Mouse (Mus musculus) heart, embryonic 12.5 days (tissue): ENCODE data around the gene Cidec. TPM values are rescaled to one million over a fixed set of nuclear protein-coding genes. Genes with fewer than 3 reads are reported as not detected.

Experiments
- ATAC-seq: fragments of 200-750 bp; cut with Nextera tagmentation; 2 replicates; pipeline ENCODE4 v1.8.0; 2017; ENCODE audit warnings: moderate TSS enrichment, moderate library complexity; ENCODE audit not compliant: insufficient number of reproducible peaks, low FRiP score
- H3K27ac ChIP-seq: fragments of 300-500 bp; sonication (generic); 2 replicates; pipeline ENCODE4 v1.5.1; 2016; ENCODE audit warnings: mild to moderate bottlenecking, moderate library complexity; ENCODE audit not compliant: poor library complexity, severe bottlenecking
- H3K27me3 ChIP-seq: fragments of 300-500 bp; sonication (generic); replicated peaks from 2 replicates; pipeline ENCODE4 v1.6.1; 2016; ENCODE audit warnings: mild to moderate bottlenecking, moderate library complexity
- H3K36me3 ChIP-seq: fragments of 300-500 bp; sonication (generic); 2 replicates; pipeline ENCODE4 v1.6.1; 2016; ENCODE audit warnings: mild to moderate bottlenecking, moderate library complexity
- H3K4me1 ChIP-seq: fragments of 300-500 bp; sonication (generic); replicated peaks from 2 replicates; pipeline ENCODE4 v1.6.1; 2016; ENCODE audit warnings: mild to moderate bottlenecking
- H3K4me2 ChIP-seq: fragments of 300-500 bp; sonication (generic); 2 replicates; pipeline ENCODE4 v1.6.1; 2016; ENCODE audit warnings: mild to moderate bottlenecking, moderate library complexity
- H3K4me3 ChIP-seq: fragments of 300-500 bp; sonication (generic); 2 replicates; pipeline ENCODE4 v1.5.1; 2016; ENCODE audit warnings: mild to moderate bottlenecking
- H3K9ac ChIP-seq: fragments of 300-500 bp; sonication (generic); 2 replicates; pipeline ENCODE4 v1.6.1; 2016; ENCODE audit warnings: mild to moderate bottlenecking, moderate library complexity
- H3K9me3 ChIP-seq: fragments of 300-500 bp; sonication (generic); replicated peaks from 2 replicates; pipeline ENCODE4 v1.6.1; 2016; ENCODE audit warnings: mild to moderate bottlenecking, moderate library complexity
- WGBS: fragments of 180-500 bp; shearing (Covaris S2); methylation state at CpG from one replicate; pipeline ENCODE4 v1.1.7; 2016; 5-methylcytosine and 5-hydroxymethylcytosine counted together
- microRNA-seq: library from miRNA; unstranded; fragments of <30 nt; microRNA quantifications from one replicate; pipeline ENCODE4, GENCODE M21; 2017
- polyA plus RNA-seq: library from polyadenylated mRNA; unstranded; fragments of >200 nt; fragmentation: Nextera tagmentation; extraction: Ambion mirVana; gene quantifications from 2 replicates; pipeline ENCODE4 v1.2.1, GENCODE M21; 2016

Cidec gene
- polyA plus RNA-seq, 1 experiment from 2014 or later = not detected

GRCm38 (mm10) chr6:113388960-113389359 is 46.6 kb downstream of the Cidec start, which contains the start of gene Ttll3:
Ttll3 (plus strand) TSS chr6:113389260.
- no peak for ATAC-seq
- H3K9me3 ChIP-seq = no peaks in the 10 kb centered on the region

GRCm38 (mm10) chr6:113386025-113386424 is 49.5 kb downstream of the Cidec start:
- H3K4me3 ChIP-seq = no peak overlapping the region
- WGBS = 85% methylated on average over 3 of the region's 3 CpGs
- H3K27me3 ChIP-seq = no peaks in the 10 kb centered on the region
- no peak overlapping the region for H3K27ac ChIP-seq
- peaks cover 95% of the 10 kb centered on the region for H3K36me3 ChIP-seq
- H3K4me1 ChIP-seq = 0 out of 2 replicates have a peak, but pooled peaks cover 2% of the 10 kb centered on the region
- H3K4me2 ChIP-seq = no peak overlapping the region
- ATAC-seq = no peak
- no peaks in the 10 kb centered on the region for H3K9me3 ChIP-seq
- H3K9ac ChIP-seq = no peak overlapping the region

More at GRCm38 (mm10) chr6:113388960-113389359, 46.6 kb downstream of the Cidec start, which contains the start of gene Ttll3:
- 77% methylated on average over 8 of the region's 8 CpGs for WGBS
- H3K27me3 ChIP-seq = no peaks in the 10 kb centered on the region
- peaks cover 69% of the 10 kb centered on the region for H3K36me3 ChIP-seq
- H3K4me2 ChIP-seq = no peak within 1 kb of the TSS
- H3K4me1 ChIP-seq = peaks cover 21% of the 10 kb centered on the region
- H3K9ac ChIP-seq = no peak within 1 kb of the TSS
- no peak within 1 kb of the TSS for H3K27ac ChIP-seq
- no peak within 1 kb of the TSS for H3K4me3 ChIP-seq

- no peak for ATAC-seq
- 62% methylated on average over 11 of the region's 11 CpGs for WGBS
Measured at GRCm38 (mm10) chr6:113385160-113385714, 50.3 kb downstream of the Cidec start.

DNA sequence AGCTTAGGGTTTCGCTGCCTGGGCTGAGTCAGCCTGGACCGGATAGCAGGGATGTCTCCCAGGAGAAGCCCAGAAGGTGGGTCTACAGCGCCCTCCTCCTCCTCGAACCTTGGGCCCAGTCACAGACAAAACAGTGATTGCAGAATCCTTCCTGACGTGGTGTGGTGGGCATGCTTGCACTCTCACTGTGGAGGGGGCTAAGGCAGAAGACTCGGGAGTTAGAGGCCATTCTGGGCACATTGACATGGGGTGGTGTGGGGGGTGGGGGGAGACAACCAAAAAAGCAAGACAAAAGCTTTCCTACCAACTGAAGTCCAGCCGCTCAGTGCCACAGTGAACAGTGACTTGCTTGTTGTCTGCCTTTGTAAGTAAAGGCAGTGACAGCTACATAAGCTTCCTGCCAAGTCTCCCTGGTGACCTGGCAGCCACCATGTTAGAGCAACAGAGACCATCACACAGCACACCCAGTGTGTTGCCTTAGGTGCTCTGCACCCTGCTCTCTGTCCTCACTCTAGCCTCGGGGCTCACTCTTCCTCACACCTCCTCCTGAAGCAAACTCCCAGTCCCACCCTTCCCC is 51.1 kb downstream of the Cidec start:
- ATAC-seq = no peak
- Histone ChIP-seq H3K4me3 (no peak overlapping the region), H3K4me2 (no peak overlapping the region), H3K4me1 (peaks cover 7% of the 10 kb centered on the region), H3K9me3 (no peaks in the 10 kb centered on the region), H3K27ac (no peak overlapping the region), H3K36me3 (peaks cover 90% of the 10 kb centered on the region), H3K27me3 (no peaks in the 10 kb centered on the region), H3K9ac (no peak overlapping the region)
- WGBS = 92% methylated on average over 8 of the region's 8 CpGs

More at GRCm38 (mm10) chr6:113385160-113385714, 50.3 kb downstream of the Cidec start:
- no peaks in the 10 kb centered on the region for H3K9me3 ChIP-seq
- peaks cover 96% of the 10 kb centered on the region for H3K36me3 ChIP-seq
- H3K4me1 ChIP-seq = peaks cover 2% of the 10 kb centered on the region; the same call in 1 of the 2 replicates
- no peaks in the 10 kb centered on the region for H3K27me3 ChIP-seq
- no peak overlapping the region for H3K9ac ChIP-seq
- no peak overlapping the region for H3K4me3 ChIP-seq
- H3K27ac ChIP-seq = no peak overlapping the region
- no peak overlapping the region for H3K4me2 ChIP-seq

GRCm38 (mm10) chr6:113380480-113380879 is 55.1 kb downstream of the Cidec start:
- Histone ChIP-seq H3K27me3 (no peaks in the 10 kb centered on the region), H3K27ac (no peak overlapping the region), H3K4me1 (peaks cover 23% of the 10 kb centered on the region), H3K4me2 (no peak overlapping the region), H3K9me3 (no peaks in the 10 kb centered on the region), H3K4me3 (no peak overlapping the region), H3K36me3 (peaks cover 56% of the 10 kb centered on the region), H3K9ac (0 out of 2 replicates have a peak overlapping the region, but pooled peaks have one; percentile 14)
- ATAC-seq = no peak
- WGBS = 89% methylated on average over 11 of the region's 11 CpGs

DNA sequence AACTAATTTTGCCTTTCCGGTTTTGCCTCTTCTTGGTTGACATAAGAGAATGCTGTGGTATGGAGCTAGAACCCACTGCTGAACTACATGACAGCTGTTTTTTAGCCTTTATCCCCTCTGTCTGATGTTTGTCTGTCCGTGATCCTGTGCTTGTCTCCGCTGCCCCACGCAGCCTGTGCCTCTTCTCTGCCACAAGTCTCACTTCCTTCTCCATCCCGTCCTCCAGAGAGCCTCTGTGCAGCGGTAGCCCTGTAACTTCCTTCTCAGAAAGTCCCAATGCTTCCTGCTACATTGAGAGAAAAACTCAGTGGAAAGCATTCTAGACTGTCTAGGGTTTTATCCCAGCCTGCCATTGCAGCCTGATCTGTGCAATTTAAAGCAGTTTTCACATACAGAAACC is 56.3 kb downstream of the Cidec start:
- Histone ChIP-seq H3K9me3 (no peaks in the 10 kb centered on the region), H3K9ac (peak overlapping the region; percentile 93), H3K36me3 (peaks cover 56% of the 10 kb centered on the region), H3K4me1 (peaks cover 21% of the 10 kb centered on the region), H3K27ac (no peak overlapping the region), H3K27me3 (no peaks in the 10 kb centered on the region), H3K4me3 (peak overlapping the region; percentile 91), H3K4me2 (peak overlapping the region; percentile 88)
- ATAC-seq = no peak
- WGBS = 72% methylated on average over 6 of the region's 6 CpGs

DNA sequence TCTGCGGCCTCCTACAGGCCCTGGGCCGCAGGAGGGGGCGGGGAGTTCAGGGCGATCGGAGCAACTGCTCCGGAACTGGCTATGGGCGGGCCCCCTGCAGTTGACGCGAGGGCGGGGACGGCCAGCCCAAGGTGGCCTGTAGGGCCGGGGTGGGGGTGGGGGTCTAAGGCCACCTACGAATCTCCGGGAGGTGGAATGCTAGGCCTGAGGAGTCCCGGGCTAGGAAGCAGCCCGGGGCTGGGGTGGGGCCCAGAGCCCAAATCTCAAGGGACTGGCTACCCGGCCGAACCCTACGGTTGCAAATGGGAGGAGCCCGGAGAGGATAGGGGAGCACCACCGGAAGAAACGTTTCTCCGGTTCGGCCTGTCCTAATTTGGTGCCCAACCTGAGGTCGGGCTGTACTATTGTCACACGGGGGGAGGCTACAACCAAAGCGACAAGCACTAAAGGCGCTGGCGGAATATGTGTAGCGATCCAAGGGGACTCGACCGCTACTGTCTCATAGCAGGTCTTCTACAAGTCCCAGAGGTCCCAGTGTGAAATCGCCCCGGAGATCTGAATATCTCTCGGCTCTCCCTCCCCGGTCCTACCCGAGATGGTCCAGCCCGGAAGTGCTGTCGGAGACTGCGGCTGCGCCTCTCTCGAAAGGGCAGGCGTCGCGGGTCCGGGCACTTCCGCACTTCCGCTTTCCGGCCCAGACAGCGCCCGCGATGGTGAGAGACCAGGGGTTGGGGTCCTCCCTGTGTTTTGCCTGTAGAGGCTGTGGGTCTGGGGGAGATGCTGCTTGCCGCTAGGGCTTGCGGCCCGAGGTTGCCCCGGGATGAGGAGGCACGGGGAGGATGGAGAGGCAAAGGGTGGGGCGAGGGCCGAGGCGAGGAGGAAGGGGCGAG is 57.8 kb downstream of the Cidec start, which contains the start of the genes Tada3 and Arpc4:
Gene Tada3 (minus strand): TSS at position 388 of the 890 bp plus-strand sequence.
Gene Arpc4 (plus strand): TSS at position 620 of the 890 bp plus-strand sequence.
- Histone ChIP-seq H3K27ac (peak within 1 kb of the TSS; percentile 94), H3K36me3 (peaks cover 57% of the 10 kb centered on the region), H3K27me3 (no peaks in the 10 kb centered on the region), H3K4me2 (peak within 1 kb of the TSS; percentile 88), H3K4me3 (peak within 1 kb of the TSS; percentile 91), H3K4me1 (peaks cover 21% of the 10 kb centered on the region), H3K9ac (peak within 1 kb of the TSS; percentile 93), H3K9me3 (no peaks in the 10 kb centered on the region)
- WGBS = under 1% methylated on average over 61 of the region's 61 CpGs
- ATAC-seq = peak; percentile 94

DNA sequence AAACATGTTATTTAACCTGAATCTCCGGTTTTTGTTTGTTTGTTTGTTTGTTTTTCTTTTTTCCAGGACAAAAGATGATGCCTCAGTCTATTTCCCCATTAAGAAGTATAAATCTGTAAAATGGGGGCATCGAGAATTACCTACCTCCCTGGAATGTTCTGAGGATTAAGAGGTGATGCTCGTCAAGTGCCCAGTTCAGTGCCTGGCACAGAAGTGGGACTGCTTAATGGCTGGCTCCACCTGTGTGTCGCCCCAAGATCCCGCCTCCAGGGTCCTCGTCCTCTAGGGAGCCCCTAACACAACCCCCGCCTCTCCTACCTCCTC is 58.4 kb downstream of the Cidec start:
- Histone ChIP-seq H3K9me3 (no peaks in the 10 kb centered on the region), H3K4me2 (peak overlapping the region; percentile 88), H3K4me1 (peaks cover 21% of the 10 kb centered on the region), H3K9ac (peak overlapping the region; percentile 93), H3K27ac (peak overlapping the region; percentile 94), H3K36me3 (peaks cover 59% of the 10 kb centered on the region), H3K4me3 (peak overlapping the region; percentile 91), H3K27me3 (no peaks in the 10 kb centered on the region)
- ATAC-seq = no peak
- 7% methylated on average over 7 of the region's 7 CpGs for WGBS

Small RNA genes lying within 50 kb of the gene (microRNA-seq; reads per million reads assigned to microRNA genes)
- gene Gm24387 = not detected

Other genes with a start within 250 kb of the Cidec start
- 0.37 TPM in 2 replicates for gene Lhfpl4, start 240.4 kb downstream of the Cidec start, polyA plus RNA-seq
- gene Mtmr14, start 197.9 kb downstream of the Cidec start, polyA plus RNA-seq = 25.1 and 27.7 TPM in 2 replicates
- 0.08 and 0.14 TPM in 2 replicates for gene Cpne9, start 153.5 kb downstream of the Cidec start, polyA plus RNA-seq
- 16.2 and 17.0 TPM in 2 replicates for gene Brpf1, start 128.6 kb downstream of the Cidec start, polyA plus RNA-seq
- gene Ogg1, start 108.8 kb downstream of the Cidec start, polyA plus RNA-seq = 9.0 and 10.6 TPM in 2 replicates
- gene Camk1, start 91.8 kb downstream of the Cidec start, polyA plus RNA-seq = 110 and 113 TPM in 2 replicates
- 40.1 and 42.2 TPM in 2 replicates for gene Tada3, start 57.9 kb downstream of the Cidec start, polyA plus RNA-seq
- 274 and 285 TPM in 2 replicates for gene Arpc4, start 57.6 kb downstream of the Cidec start, polyA plus RNA-seq
- gene Ttll3, start 46.5 kb downstream of the Cidec start, polyA plus RNA-seq = 1.6 and 2.5 TPM in 2 replicates
- gene Rpusd3, start 16.4 kb downstream of the Cidec start, polyA plus RNA-seq = 15.2 and 16.0 TPM in 2 replicates
- gene Jagn1, start 6.8 kb upstream of the Cidec start, polyA plus RNA-seq = 58.5 and 61.1 TPM in 2 replicates
- gene Il17re, start 22.7 kb upstream of the Cidec start, polyA plus RNA-seq = 0.94 and 1.3 TPM in 2 replicates
- gene Il17rc, start 35.7 kb upstream of the Cidec start, polyA plus RNA-seq = 4.5 and 4.7 TPM in 2 replicates
- gene Creld1, start 47.5 kb upstream of the Cidec start, polyA plus RNA-seq = 42.7 and 46.9 TPM in 2 replicates
- 0.28 and 0.40 TPM in 2 replicates for gene Prrt3, start 66.2 kb upstream of the Cidec start, polyA plus RNA-seq
- 86.9 and 89.1 TPM in 2 replicates for gene Emc3, start 95.9 kb upstream of the Cidec start, polyA plus RNA-seq
- gene Fancd2, start 95.9 kb upstream of the Cidec start, polyA plus RNA-seq = 10.9 and 12.1 TPM in 2 replicates
- 0.26 TPM in 1 of 2 replicates, not detected in the other for gene Fancd2os, start 165.0 kb upstream of the Cidec start, polyA plus RNA-seq
- gene Brk1, start 169.0 kb upstream of the Cidec start, polyA plus RNA-seq = 156 and 165 TPM in 2 replicates
- gene Vhl, start 188.2 kb upstream of the Cidec start, polyA plus RNA-seq = 30.3 and 32.7 TPM in 2 replicates
- 7.0 and 7.9 TPM in 2 replicates for gene Irak2, start 202.7 kb upstream of the Cidec start, polyA plus RNA-seq